Mouse (Mus musculus): Measurements from ENCODE around the gene Rpp25l.

The Rpp25l gene

GRCm38 (mm10) chr4:41670836-41671235 is 42.5 kb downstream of the Rpp25l start:
- DNase-seq (ENCODE audit: low spot score in 2 of 2): no peak

- no peak for DNase-seq (ENCODE audit: low spot score in 2 of 2)
Measured at GRCm38 (mm10) chr4:41666646-41667045, 46.7 kb downstream of the Rpp25l start.

- DNase-seq (ENCODE audit: low spot score in 2 of 2): no peak
Measured at GRCm38 (mm10) chr4:41665009-41665675, 48.2 kb downstream of the Rpp25l start.

GRCm38 (mm10) chr4:41664533-41664932 is 48.8 kb downstream of the Rpp25l start:
- no peak for DNase-seq (ENCODE audit: low spot score in 2 of 2)

GRCm38 (mm10) chr4:41663614-41664013 is 49.7 kb downstream of the Rpp25l start:
- no peak for DNase-seq (ENCODE audit: low spot score in 2 of 2)

- DNase-seq (ENCODE audit: low spot score in 2 of 2): no peak
Measured at GRCm38 (mm10) chr4:41662723-41663122, 50.6 kb downstream of the Rpp25l start.
